Mouse (Mus musculus) frontal cortex, postnatal 14 days (tissue): ENCODE results near the gene Aspdh.

Experiments
- DNase-seq, 2 experiments: peaks; one replicate each; pipeline ENCODE4 v3.0.0; 2022; ENCODE audit warnings: low spot score in 2 of 2

The Aspdh gene

GRCm38 (mm10) chr7:44465111-44465510 is at the start of gene Aspdh:
Aspdh (plus strand) TSS chr7:44465391.
- peak in 1 of 2 experiments; percentile 28 for DNase-seq

GRCm38 (mm10) chr7:44427666-44428065 is 37.5 kb upstream of the Aspdh start:
- no peak for DNase-seq

GRCm38 (mm10) chr7:44428171-44428950 is 36.8 kb upstream of the Aspdh start:
- DNase-seq: no peak

GRCm38 (mm10) chr7:44428968-44429521 is 36.1 kb upstream of the Aspdh start, which contains the start of gene Lrrc4b:
Lrrc4b (plus strand) TSS chr7:44429018.
- DNase-seq: peak; percentile 75 to 76

GRCm38 (mm10) chr7:44429534-44430488 is 35.4 kb upstream of the Aspdh start:
- peak; percentile 58 to 60 for DNase-seq

- no peak for DNase-seq
Observed at GRCm38 (mm10) chr7:44432550-44432949, 32.6 kb upstream of the Aspdh start.

- DNase-seq: no peak
Observed at GRCm38 (mm10) chr7:44433371-44433770, 31.8 kb upstream of the Aspdh start.

GRCm38 (mm10) chr7:44434089-44434488 is 31.1 kb upstream of the Aspdh start:
- no peak for DNase-seq

- DNase-seq: no peak
Observed at GRCm38 (mm10) chr7:44435796-44436195, 29.4 kb upstream of the Aspdh start.

- no peak for DNase-seq
Observed at GRCm38 (mm10) chr7:44436267-44436666, 28.9 kb upstream of the Aspdh start.

GRCm38 (mm10) chr7:44437188-44437587 is 28.0 kb upstream of the Aspdh start:
- DNase-seq: no peak

- DNase-seq: no peak
Observed at GRCm38 (mm10) chr7:44437933-44438332, 27.3 kb upstream of the Aspdh start.

- no peak for DNase-seq
Observed at GRCm38 (mm10) chr7:44439696-44440095, 25.5 kb upstream of the Aspdh start.

- no peak for DNase-seq
Observed at GRCm38 (mm10) chr7:44440479-44440878, 24.7 kb upstream of the Aspdh start.

GRCm38 (mm10) chr7:44441180-44441579 is 24.0 kb upstream of the Aspdh start:
- no peak for DNase-seq

- peak in 1 of 2 experiments; percentile 51 for DNase-seq
Observed at GRCm38 (mm10) chr7:44441648-44442109, 23.5 kb upstream of the Aspdh start.

- DNase-seq: peak in 1 of 2 experiments; percentile 42
Observed at GRCm38 (mm10) chr7:44442407-44442821, 22.8 kb upstream of the Aspdh start.

- DNase-seq: peak in 1 of 2 experiments; percentile 42
Observed at GRCm38 (mm10) chr7:44443268-44444173, 21.7 kb upstream of the Aspdh start.

GRCm38 (mm10) chr7:44444886-44445527 is 20.2 kb upstream of the Aspdh start:
- DNase-seq: no peak

- DNase-seq: no peak
Observed at GRCm38 (mm10) chr7:44445528-44445923, 19.7 kb upstream of the Aspdh start.
